Mouse (Mus musculus): ENCODE data around the gene Kcnk2.

- TF ChIP-seq CTCF (conservative IDR thresholded peaks at IDR 0.05; ENCODE audit: insufficient read depth, insufficient read length, low read depth, low read length) = no peak
- TF ChIP-seq POLR2A (IDR thresholded peaks at IDR 0.05; ENCODE audit: low read depth, low read length) = no peak
These were observed 34.4 kb downstream of the Kcnk2 start for GRCm38 (mm10) chr1:189367722-189368121.
